Mouse (Mus musculus): ENCODE results near the gene Hba-x. TPM values are rescaled to one million over a fixed set of nuclear protein-coding genes. Genes with fewer than 3 reads are reported as not detected.
A peak's percentile ranks its signal among the peaks of the same experiment; 100 is the strongest.
"Not testable (repeated sequence)": the region's sequence is repeated elsewhere in the genome, so short reads cannot be mapped to it uniquely, and the experiment has no call there.

Gene Hba-x
- total RNA-seq, 1 experiment from 2014 or later: not detected

- not testable (repeated sequence) for DNase-seq
Observed at GRCm38 (mm10) chr11:32285887-32286286, 9.7 kb downstream of the Hba-x start.

- peak; percentile 80 for DNase-seq
Observed at GRCm38 (mm10) chr11:32286695-32287492, 10.7 kb downstream of the Hba-x start, which contains the start of gene Hbq1b. TSS of gene Hbq1b (plus strand) at chr11:32286965.

- no peak for DNase-seq
Observed at GRCm38 (mm10) chr11:32287493-32287825, 11.3 kb downstream of the Hba-x start.

- not testable (repeated sequence) for DNase-seq
Observed at GRCm38 (mm10) chr11:32292819-32293218, 16.6 kb downstream of the Hba-x start.

GRCm38 (mm10) chr11:32293479-32293878, 17.3 kb downstream of the Hba-x start:
- DNase-seq: not testable (repeated sequence)

DNA sequence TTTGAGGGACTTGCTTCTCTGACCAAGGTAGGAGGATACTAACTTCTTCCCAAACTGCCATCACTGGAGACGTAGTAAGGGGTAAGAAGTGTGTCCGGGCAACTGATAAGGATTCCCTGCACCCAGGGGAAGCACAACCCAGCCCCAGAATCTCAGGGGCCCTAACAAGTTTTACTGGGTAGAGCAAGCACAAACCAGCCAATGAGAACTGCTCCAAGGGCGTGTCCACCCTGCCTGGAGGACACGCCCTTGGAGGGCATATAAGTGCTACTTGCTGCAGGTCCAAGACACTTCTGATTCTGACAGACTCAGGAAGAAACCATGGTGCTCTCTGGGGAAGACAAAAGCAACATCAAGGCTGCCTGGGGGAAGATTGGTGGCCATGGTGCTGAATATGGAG, 20.0 kb downstream of the Hba-x start, which contains the start of gene Hba-a2:
Gene Hba-a2, plus strand, starts transcription at position 287 of the 400 bp plus-strand sequence.
- DNase-seq: not testable (repeated sequence)

DNA sequence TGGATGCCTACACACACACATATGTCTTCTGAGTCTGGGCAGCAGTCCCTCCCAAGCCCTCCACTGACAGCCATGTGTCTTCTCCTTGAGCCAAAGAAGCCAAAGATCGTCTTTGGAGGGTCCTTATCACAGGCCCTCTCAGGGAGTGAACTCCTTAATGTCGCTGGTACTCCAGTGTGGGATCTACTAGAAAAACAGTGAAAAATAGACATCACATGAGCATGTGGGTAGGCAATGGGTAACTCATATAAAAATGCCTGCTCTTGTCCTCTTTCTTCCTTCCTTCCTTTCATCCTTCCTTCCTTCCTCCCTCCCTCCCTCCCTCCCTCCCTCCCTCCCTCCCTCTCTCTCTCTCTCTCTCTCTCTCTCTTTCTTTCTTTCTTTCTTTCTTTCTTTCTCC, 21.2 kb downstream of the Hba-x start:
- DNase-seq: not testable (repeated sequence)

DNA sequence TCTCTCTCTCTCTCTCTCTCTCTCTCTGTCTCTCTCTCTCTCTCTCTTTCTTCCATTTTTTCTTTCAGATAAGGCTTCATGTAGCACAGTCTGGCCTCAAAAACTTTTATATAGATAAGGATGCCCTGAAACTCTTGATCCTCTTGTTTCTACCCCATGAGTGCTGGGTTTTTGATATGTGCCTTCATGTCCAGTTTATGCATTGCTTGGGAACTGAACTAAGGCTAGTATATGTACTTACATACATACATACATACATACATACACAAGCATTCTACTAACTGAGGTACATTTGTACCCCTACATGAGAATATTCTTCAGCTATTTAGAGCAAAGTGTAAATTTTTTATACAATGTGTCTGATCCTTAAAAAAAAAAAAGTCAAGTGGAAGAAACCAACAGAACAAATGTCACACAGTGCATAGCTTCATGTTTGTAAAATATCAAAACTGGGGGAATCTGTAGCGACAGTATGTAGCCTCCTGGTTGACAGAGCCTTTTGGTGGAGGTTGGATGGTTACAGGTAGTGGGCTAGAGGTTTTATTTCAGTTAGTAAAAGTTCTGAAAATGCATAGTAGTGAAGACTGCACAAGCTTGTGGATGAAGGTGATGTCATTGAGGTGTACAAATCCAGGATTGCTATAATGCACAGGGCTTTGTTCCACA, 21.8 kb downstream of the Hba-x start:
- DNase-seq: no peak

DNA sequence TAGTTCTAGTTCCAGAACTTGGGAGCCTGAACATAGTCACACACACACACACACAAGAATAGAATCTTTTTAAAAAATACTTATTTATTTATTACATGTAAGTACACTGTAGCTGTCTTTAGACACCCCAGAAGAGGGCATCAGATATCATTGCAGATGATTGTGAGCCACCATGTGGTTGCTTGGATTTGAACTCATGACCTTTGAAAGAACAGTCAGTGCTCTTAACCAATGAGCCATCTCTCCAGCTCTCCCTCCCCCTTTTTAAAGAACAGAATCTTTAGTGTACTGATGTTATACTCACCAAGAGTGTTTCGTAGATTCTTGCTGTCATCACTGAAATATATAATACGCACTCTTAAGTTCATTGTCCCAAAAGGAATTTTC, 22.3 kb downstream of the Hba-x start:
- DNase-seq: no peak

DNA sequence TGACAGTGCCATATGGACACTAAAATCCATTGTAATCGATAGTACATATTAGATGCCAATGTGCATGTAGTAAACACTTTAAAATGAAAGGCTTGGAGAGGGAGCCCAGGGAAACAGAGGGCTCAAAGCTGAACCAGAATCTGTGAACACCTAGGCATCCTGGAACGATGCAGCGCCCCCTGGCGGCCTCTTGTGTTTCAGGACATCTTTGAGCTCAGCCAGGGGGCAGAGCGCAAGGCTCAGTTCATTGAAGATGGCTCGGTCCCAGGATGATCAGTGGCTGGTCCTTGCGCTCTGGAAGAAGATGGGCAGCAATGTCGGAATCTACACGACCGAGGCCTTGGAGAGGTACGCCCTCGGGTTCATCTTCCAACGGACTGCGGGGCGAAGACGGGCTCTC, 23.7 kb downstream of the Hba-x start, which contains the start of gene Hbq1a:
Gene Hbq1a, plus strand, starts transcription at position 205 of the 400 bp plus-strand sequence.
- DNase-seq: peak; percentile 65

GRCm38 (mm10) chr11:32300279-32301267, 24.4 kb downstream of the Hba-x start:
- DNase-seq: no peak

DNA sequence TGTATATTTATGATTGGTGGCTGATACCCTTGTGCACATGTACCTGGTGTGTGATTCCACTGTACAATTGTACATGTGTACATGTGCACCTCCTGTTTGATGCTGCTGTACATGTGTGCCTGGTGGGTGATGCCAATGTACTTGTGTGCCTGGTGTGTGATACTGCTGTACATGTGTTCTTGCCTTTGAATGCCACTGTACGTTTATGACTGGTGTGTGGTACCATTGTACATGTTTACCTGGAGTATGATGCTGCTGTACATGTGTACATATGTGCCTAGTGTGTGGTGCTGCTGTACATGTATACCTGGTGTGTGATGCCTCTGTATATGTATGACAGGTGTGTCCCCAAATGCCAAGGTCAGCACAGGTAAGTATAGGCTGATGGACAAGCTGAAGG, 25.3 kb downstream of the Hba-x start:
- DNase-seq: no peak

GRCm38 (mm10) chr11:32302824-32303419, 26.7 kb downstream of the Hba-x start:
- DNase-seq: no peak

DNA sequence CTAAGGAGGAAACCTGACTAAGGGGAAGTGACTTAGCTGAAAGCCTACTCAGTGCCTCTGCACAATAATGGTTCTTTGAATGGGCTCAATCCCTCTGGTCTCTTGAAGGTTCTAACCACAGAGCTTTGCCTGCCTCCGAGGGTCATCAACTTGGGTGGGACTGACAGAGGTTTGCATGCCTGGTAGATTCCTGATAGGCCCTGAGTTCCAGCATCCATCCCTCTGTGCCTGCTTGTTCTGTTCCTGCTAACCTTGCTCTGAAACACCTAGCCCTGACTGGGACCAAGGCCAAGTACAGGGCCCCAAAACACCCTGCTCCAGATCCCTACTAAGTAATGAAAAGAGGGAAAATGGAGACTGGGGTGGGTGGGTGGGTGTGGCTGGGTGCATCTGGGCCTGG, 27.3 kb downstream of the Hba-x start:
- no peak for DNase-seq

GRCm38 (mm10) chr11:32307006-32307405, 30.8 kb downstream of the Hba-x start:
- no peak for DNase-seq

DNA sequence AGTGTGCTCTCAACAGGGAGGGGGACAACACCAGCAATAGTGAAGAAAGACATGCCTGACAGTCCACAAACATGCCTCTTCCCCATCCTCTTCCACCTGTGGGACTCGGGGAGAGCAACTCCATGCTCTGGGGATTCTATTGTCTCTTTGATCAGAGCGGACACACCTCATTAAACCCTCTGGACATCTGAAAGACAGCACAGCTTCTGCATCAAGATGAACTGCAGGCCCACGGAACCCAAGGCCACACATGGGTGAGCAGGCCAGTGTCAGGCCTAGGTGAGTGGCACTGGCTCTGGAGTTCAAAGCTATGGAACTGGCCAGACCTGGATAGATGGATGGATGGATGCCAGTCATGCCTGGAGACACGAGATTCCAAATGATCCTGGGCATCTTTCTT, 33.2 kb downstream of the Hba-x start:
- no peak for DNase-seq

DNA sequence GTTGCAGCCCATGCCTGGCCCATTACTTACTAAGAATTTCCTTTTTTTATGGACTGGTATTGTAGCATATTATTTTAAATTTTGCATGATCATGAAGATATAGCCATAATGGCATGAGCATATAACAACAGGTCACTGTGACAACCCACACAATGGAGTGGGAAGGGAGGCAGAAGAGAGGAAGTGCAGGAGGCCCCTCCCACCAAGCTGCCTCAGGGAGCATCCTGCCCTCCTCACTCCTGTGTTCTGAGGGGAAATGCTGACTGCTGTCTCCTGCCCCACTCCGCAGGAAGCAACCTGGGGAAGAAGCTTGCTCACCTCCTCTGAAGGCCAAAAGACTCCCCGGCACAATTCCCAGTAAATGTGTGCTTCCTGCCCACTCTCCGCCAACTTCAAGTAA, 33.7 kb downstream of the Hba-x start:
- DNase-seq: no peak

DNA sequence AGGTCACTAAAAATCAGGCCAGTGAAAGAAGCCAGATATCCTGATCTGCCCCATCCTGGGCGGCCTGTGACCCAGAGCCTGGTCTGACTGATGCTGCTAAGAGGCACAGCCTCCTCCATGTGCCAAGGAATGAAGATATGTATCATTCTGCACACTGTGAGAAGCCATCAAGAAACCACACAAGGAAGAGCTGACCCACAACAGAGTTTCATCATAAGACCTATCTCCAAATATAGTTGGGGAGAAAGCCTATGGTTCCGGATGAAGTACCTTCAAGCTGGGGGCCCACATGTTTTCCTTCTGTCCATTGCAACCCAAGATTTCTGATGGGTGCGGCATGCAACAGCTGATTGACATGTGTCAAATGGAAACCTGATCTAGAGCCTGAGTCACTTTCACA, 39.8 kb downstream of the Hba-x start:
- no peak for DNase-seq

- no peak for DNase-seq
Observed at GRCm38 (mm10) chr11:32320507-32321195, 44.5 kb downstream of the Hba-x start.

DNA sequence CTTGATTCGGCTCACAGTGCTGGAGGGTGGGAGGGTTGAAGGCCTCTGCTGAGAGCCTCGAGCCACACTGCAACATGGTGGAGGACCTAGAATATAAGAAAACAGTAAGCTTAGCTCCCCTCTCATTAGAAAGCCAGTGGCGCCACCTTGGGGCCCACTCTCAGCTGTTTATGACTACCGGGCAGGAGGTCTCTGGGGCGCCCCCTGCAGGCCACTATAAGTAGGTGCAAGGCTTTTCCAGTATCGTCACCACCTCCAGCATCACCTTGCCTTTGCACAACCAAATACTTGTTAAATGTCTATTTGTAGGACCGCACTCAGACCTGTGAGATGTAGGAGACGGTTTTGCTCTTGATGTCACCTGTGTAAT, 45.0 kb downstream of the Hba-x start:
- peak; percentile 66 for DNase-seq

GRCm38 (mm10) chr11:32324609-32325008, 48.4 kb downstream of the Hba-x start:
- DNase-seq: peak; percentile 87
